Mouse (Mus musculus): ENCODE results near the gene Agap3. TPM values are rescaled to one million over a fixed set of nuclear protein-coding genes. Genes with fewer than 3 reads are reported as not detected.
A peak's percentile ranks its signal among the peaks of the same experiment; 100 is the strongest.

The Agap3 gene
- polyA plus RNA-seq (2015; fragmentation: Nextera tagmentation; extraction: Ambion mirVana), result 23.9 and 26.9 TPM in 2 replicates

GRCm38 (mm10) chr5:24452030-24452690 lies at the start of gene Agap3:
TSS of gene Agap3 (plus strand) at chr5:24452177.
- no peaks in the 10 kb centered on the region for H3K36me3 ChIP-seq (ENCODE audit: insufficient read depth, low read length)
- H3K4me2 ChIP-seq (ENCODE audit: low read length), result peak within 1 kb of the TSS; percentile 97
- H3K27ac ChIP-seq, result peak within 1 kb of the TSS; percentile 86
- TF ChIP-seq CTCF (IDR thresholded peaks at IDR 0.05; ENCODE audit: low read depth), result no peak
- peak within 1 kb of the TSS; percentile 77 for H3K9ac ChIP-seq (ENCODE audit: low read depth, low read length)
- no peaks in the 10 kb centered on the region for H3K27me3 ChIP-seq (ENCODE audit: insufficient read depth, low read length)
- DNase-seq (ENCODE audit: low spot score) (no peak), ATAC-seq (replicated peaks; ENCODE audit: low FRiP score, low read depth) (peak; percentile 54; the same call in 1 of the 2 replicates)
- H3K4me1 ChIP-seq (replicated peaks; ENCODE audit: insufficient read depth, low read length), result peaks cover 24% of the 10 kb centered on the region
- H3K4me3 ChIP-seq (replicated peaks; ENCODE audit: low read depth, low read length), result peak within 1 kb of the TSS; percentile 74
- under 1% methylated on average over 60 of the region's 85 CpGs for WGBS
- H3K9me3 ChIP-seq (replicated peaks; ENCODE audit: low read length), result no peaks in the 10 kb centered on the region

- Histone ChIP-seq H3K9me3 (replicated peaks; ENCODE audit: low read length) (no peaks in the 10 kb centered on the region), H3K9ac (ENCODE audit: low read depth, low read length) (no peak overlapping the region), H3K27me3 (ENCODE audit: insufficient read depth, low read length) (no peaks in the 10 kb centered on the region), H3K4me2 (ENCODE audit: low read length) (no peak overlapping the region), H3K4me3 (replicated peaks; ENCODE audit: low read depth, low read length) (no peak overlapping the region), H3K27ac (no peak overlapping the region), H3K36me3 (ENCODE audit: insufficient read depth, low read length) (peaks cover 38% of the 10 kb centered on the region), H3K4me1 (replicated peaks; ENCODE audit: insufficient read depth, low read length) (no peaks in the 10 kb centered on the region)
- no peak for TF ChIP-seq CTCF (IDR thresholded peaks at IDR 0.05; ENCODE audit: low read depth)
- ATAC-seq (replicated peaks; ENCODE audit: low FRiP score, low read depth) (no peak), DNase-seq (ENCODE audit: low spot score) (no peak)
- 79% methylated on average over 6 of the region's 6 CpGs for WGBS
These were observed 47.2 kb upstream of the Agap3 start for GRCm38 (mm10) chr5:24404594-24405360.

GRCm38 (mm10) chr5:24405389-24405876 lies 46.5 kb upstream of the Agap3 start:
- Histone ChIP-seq H3K4me1 (replicated peaks; ENCODE audit: insufficient read depth, low read length) (no peaks in the 10 kb centered on the region), H3K27me3 (ENCODE audit: insufficient read depth, low read length) (no peaks in the 10 kb centered on the region), H3K4me2 (ENCODE audit: low read length) (no peak overlapping the region), H3K9me3 (replicated peaks; ENCODE audit: low read length) (no peaks in the 10 kb centered on the region), H3K36me3 (ENCODE audit: insufficient read depth, low read length) (peaks cover 35% of the 10 kb centered on the region), H3K27ac (no peak overlapping the region), H3K9ac (ENCODE audit: low read depth, low read length) (no peak overlapping the region), H3K4me3 (replicated peaks; ENCODE audit: low read depth, low read length) (no peak overlapping the region)
- 58% methylated on average over 3 of the region's 3 CpGs for WGBS
- no peak for TF ChIP-seq CTCF (IDR thresholded peaks at IDR 0.05; ENCODE audit: low read depth)
- ATAC-seq (replicated peaks; ENCODE audit: low FRiP score, low read depth) (no peak), DNase-seq (ENCODE audit: low spot score) (no peak)

- Histone ChIP-seq H3K36me3 (ENCODE audit: insufficient read depth, low read length) (peaks cover 24% of the 10 kb centered on the region; the same call in 1 of the 2 replicates), H3K4me2 (ENCODE audit: low read length) (no peak overlapping the region), H3K9ac (ENCODE audit: low read depth, low read length) (no peak overlapping the region), H3K9me3 (replicated peaks; ENCODE audit: low read length) (no peaks in the 10 kb centered on the region), H3K4me3 (replicated peaks; ENCODE audit: low read depth, low read length) (no peak overlapping the region), H3K4me1 (replicated peaks; ENCODE audit: insufficient read depth, low read length) (peaks cover 6% of the 10 kb centered on the region), H3K27ac (no peak overlapping the region), H3K27me3 (ENCODE audit: insufficient read depth, low read length) (no peaks in the 10 kb centered on the region)
- no peak for TF ChIP-seq CTCF (IDR thresholded peaks at IDR 0.05; ENCODE audit: low read depth)
- no peak for ATAC-seq (replicated peaks; ENCODE audit: low FRiP score, low read depth)
- WGBS, result 86% methylated on average over 13 of the region's 13 CpGs
- DNase-seq (ENCODE audit: low spot score), result no peak
These were observed 43.3 kb upstream of the Agap3 start for GRCm38 (mm10) chr5:24408651-24409050.

GRCm38 (mm10) chr5:24409466-24409865 lies 42.5 kb upstream of the Agap3 start:
- no peak overlapping the region for H3K4me2 ChIP-seq (ENCODE audit: low read length)
- 0 out of 2 replicates have a peak, but pooled peaks cover 22% of the 10 kb centered on the region for H3K36me3 ChIP-seq (ENCODE audit: insufficient read depth, low read length)
- no peaks in the 10 kb centered on the region for H3K27me3 ChIP-seq (ENCODE audit: insufficient read depth, low read length)
- peaks cover 11% of the 10 kb centered on the region for H3K4me1 ChIP-seq (replicated peaks; ENCODE audit: insufficient read depth, low read length)
- no peak overlapping the region for H3K9ac ChIP-seq (ENCODE audit: low read depth, low read length)
- no peak overlapping the region for H3K4me3 ChIP-seq (replicated peaks; ENCODE audit: low read depth, low read length)
- ATAC-seq (replicated peaks; ENCODE audit: low FRiP score, low read depth) (no peak), DNase-seq (ENCODE audit: low spot score) (no peak)
- WGBS, result 72% methylated on average over 2 of the region's 2 CpGs
- TF ChIP-seq CTCF (IDR thresholded peaks at IDR 0.05; ENCODE audit: low read depth), result no peak
- no peaks in the 10 kb centered on the region for H3K9me3 ChIP-seq (replicated peaks; ENCODE audit: low read length)
- H3K27ac ChIP-seq, result no peak overlapping the region

- DNase-seq (ENCODE audit: low spot score) (no peak), ATAC-seq (replicated peaks; ENCODE audit: low FRiP score, low read depth) (no peak)
- Histone ChIP-seq H3K4me1 (replicated peaks; ENCODE audit: insufficient read depth, low read length) (peaks cover 11% of the 10 kb centered on the region), H3K9me3 (replicated peaks; ENCODE audit: low read length) (no peaks in the 10 kb centered on the region), H3K27me3 (ENCODE audit: insufficient read depth, low read length) (no peaks in the 10 kb centered on the region), H3K27ac (no peak overlapping the region), H3K4me3 (replicated peaks; ENCODE audit: low read depth, low read length) (no peak overlapping the region), H3K4me2 (ENCODE audit: low read length) (no peak overlapping the region), H3K36me3 (ENCODE audit: insufficient read depth, low read length) (0 out of 2 replicates have a peak, but pooled peaks cover 8% of the 10 kb centered on the region), H3K9ac (ENCODE audit: low read depth, low read length) (no peak overlapping the region)
- TF ChIP-seq CTCF (IDR thresholded peaks at IDR 0.05; ENCODE audit: low read depth), result no peak
- WGBS, result 85% methylated on average over 2 of the region's 2 CpGs
These were observed 39.9 kb upstream of the Agap3 start for GRCm38 (mm10) chr5:24412063-24412462.
